Mouse (Mus musculus) CH12.LX (cell line): ENCODE data around the gene Phf23.

Experiments used
- CHD2 ChIP-seq: IDR thresholded peaks from 2 replicates; pipeline ENCODE4 v1.6.1; 2011; ENCODE audit warnings: low read length, improper control_type of control experiment
- CTCF ChIP-seq, 2 experiments: IDR thresholded peaks in 1 of 2; conservative IDR thresholded peaks in 1 of 2; 2 replicates each; pipeline ENCODE4 v1.5.1; 2011 to 2012; ENCODE audit warnings: low read depth in 2 of 2, low read length in 2 of 2, improper control_type of control experiment in 1 of 2, inconsistent platforms in 1 of 2, mild to moderate bottlenecking in 1 of 2, moderate library complexity in 1 of 2
- E2F4 ChIP-seq: IDR thresholded peaks from 2 replicates; pipeline ENCODE4 v1.6.1; 2011; ENCODE audit warnings: low read depth, low read length, improper control_type of control experiment; ENCODE audit not compliant: insufficient replicate concordance
- NELFE ChIP-seq: IDR thresholded peaks from 2 replicates; pipeline ENCODE4 v1.6.1; 2011; ENCODE audit warnings: low read depth, low read length, improper control_type of control experiment
- PAX5 ChIP-seq: IDR thresholded peaks from 2 replicates; pipeline ENCODE4 v1.6.1; 2012; ENCODE audit warnings: low read length, inconsistent platforms, mixed read lengths
- POLR2A ChIP-seq: IDR thresholded peaks from 2 replicates; pipeline ENCODE4 v1.6.1; 2011; ENCODE audit warnings: low read depth, mild to moderate bottlenecking, improper control_type of control experiment, low read length
- RCOR1 ChIP-seq: conservative IDR thresholded peaks from 2 replicates; pipeline ENCODE4 v1.6.1; 2012; ENCODE audit warnings: low read depth, mild to moderate bottlenecking, inconsistent platforms, low read length, improper control_type of control experiment
- SMC3 ChIP-seq: IDR thresholded peaks from 2 replicates; pipeline ENCODE4 v1.6.1; 2011; ENCODE audit warnings: low read depth, low read length, improper control_type of control experiment
- USF1 ChIP-seq: IDR thresholded peaks from 2 replicates; pipeline ENCODE4 v1.6.1; 2014; ENCODE audit warnings: low read depth, mild to moderate bottlenecking, inconsistent platforms, low read length, improper control_type of control experiment

DNA sequence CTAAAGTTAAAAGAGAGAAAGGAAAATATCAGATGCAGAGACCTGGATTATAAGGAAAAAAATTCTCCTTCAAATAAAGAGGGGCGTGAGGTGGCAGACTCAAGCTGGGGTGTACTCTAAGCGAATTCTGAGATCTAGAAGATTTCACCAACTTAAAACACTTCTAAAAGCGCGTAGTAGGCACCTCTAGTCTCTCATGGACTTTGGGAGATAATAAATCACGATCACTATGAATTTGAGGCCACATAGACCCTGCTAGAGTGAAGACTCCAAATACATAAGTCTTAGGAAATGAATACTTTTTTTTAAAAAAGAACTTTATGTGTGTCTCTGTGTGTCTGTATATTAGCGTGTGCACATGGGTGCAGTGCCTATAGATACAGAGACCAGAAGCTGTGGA lies 20.1 kb downstream of the Phf23 start:
- TF ChIP-seq PAX5 (no peak), NELFE (no peak), RCOR1 (no peak), USF1 (no peak), POLR2A (no peak), CTCF (conservative IDR thresholded peaks at IDR 0.05 in 1 of 2, IDR thresholded peaks at IDR 0.05 in 1 of 2; ENCODE audit: low read depth in 2 of 2, low read length in 2 of 2) (no peak), E2F4 (no peak), CHD2 (no peak), SMC3 (no peak)
